Mouse (Mus musculus): ENCODE measurements around the gene Cep290. TPM values are rescaled to one million over a fixed set of nuclear protein-coding genes. Genes with fewer than 3 reads are reported as not detected.

The Cep290 gene
- polyA plus RNA-seq (2014; fragmentation: Illumina TruSeq; extraction: RNeasy Lipid Tissue Mini Kit (QIAGEN cat#74804); ENCODE audit: low read depth, low replicate concordance) = 28.9 TPM

DNA sequence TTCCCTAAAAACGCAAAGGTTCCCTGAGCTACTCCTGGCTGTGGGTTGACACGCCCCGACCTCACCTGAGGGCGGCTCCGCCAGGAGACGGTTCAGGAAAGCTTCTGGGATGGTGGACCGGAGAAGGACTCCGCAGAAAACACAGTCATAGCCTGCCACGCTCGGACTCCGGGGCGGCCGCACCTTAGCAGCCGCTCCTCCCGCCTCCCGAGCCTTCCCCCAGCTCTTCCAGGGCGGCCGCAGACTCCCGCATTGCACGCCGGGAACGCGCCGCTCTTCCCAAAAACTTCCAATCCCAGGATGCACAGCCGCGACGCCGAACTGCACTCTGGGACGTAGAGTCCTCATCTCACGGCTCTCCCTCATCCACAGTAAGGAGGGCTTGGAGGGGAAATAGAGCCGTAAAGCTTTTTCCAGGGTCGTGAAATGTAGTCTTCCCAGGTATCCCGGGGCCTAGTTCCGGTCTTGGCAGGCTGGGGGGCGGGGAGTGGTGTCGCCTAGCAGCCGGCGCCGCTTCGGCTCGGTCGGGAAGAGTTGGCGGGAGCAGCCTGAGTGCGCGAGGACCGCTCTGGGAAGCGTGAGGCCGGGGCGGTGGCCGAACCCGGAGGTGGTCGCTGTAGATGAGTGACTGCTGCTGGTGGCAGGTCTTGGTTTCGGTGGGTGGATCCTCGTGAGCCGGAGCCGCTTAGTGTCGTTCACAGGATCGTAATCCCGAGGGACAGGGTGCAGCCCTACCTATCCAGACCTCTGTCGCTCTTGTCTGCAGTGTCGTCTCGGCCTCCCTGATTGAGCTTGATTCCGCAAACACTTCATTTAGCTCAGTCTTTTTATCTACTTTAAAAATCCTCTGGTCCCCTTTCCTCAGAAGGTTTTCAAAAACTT is at the start of gene Cep290, which contains the start of gene Tmtc3:
Gene Cep290 (plus strand): TSS at position 462 of the 882 bp plus-strand sequence.
Gene Tmtc3 (minus strand): TSS at position 254 of the 882 bp plus-strand sequence.

GRCm38 (mm10) chr10:100590323-100590722 is 103.0 kb downstream of the Cep290 start, which contains the start of the genes 4930430F08Rik and 1700017N19Rik:
Gene 4930430F08Rik, minus strand, starts transcription at chr10:100590423.
Gene 1700017N19Rik, plus strand, starts transcription at chr10:100590484.

Other genes starting within 250 kb of the Cep290 start
- gene Gm4301, start 151.9 kb upstream of the Cep290 start, polyA plus RNA-seq (2014; fragmentation: Illumina TruSeq; extraction: RNeasy Lipid Tissue Mini Kit (QIAGEN cat#74804); ENCODE audit: low read depth, low replicate concordance) = not detected
- not detected for gene Gm4302, start 146.7 kb upstream of the Cep290 start, polyA plus RNA-seq (2014; fragmentation: Illumina TruSeq; extraction: RNeasy Lipid Tissue Mini Kit (QIAGEN cat#74804); ENCODE audit: low read depth, low replicate concordance)
- not detected for gene Gm4303, start 141.6 kb upstream of the Cep290 start, polyA plus RNA-seq (2014; fragmentation: Illumina TruSeq; extraction: RNeasy Lipid Tissue Mini Kit (QIAGEN cat#74804); ENCODE audit: low read depth, low replicate concordance)
- gene Gm4305, start 136.5 kb upstream of the Cep290 start, polyA plus RNA-seq (2014; fragmentation: Illumina TruSeq; extraction: RNeasy Lipid Tissue Mini Kit (QIAGEN cat#74804); ENCODE audit: low read depth, low replicate concordance) = not detected
- not detected for gene Gm4307, start 126.2 kb upstream of the Cep290 start, polyA plus RNA-seq (2014; fragmentation: Illumina TruSeq; extraction: RNeasy Lipid Tissue Mini Kit (QIAGEN cat#74804); ENCODE audit: low read depth, low replicate concordance)
- gene Gm4312, start 105.0 kb upstream of the Cep290 start, polyA plus RNA-seq (2014; fragmentation: Illumina TruSeq; extraction: RNeasy Lipid Tissue Mini Kit (QIAGEN cat#74804); ENCODE audit: low read depth, low replicate concordance) = not detected
- gene Tmtc3, start 208 bp upstream of the Cep290 start, polyA plus RNA-seq (2014; fragmentation: Illumina TruSeq; extraction: RNeasy Lipid Tissue Mini Kit (QIAGEN cat#74804); ENCODE audit: low read depth, low replicate concordance) = 51.3 TPM
- 13.9 TPM for gene 4930430F08Rik, start 102.9 kb downstream of the Cep290 start, polyA plus RNA-seq (2014; fragmentation: Illumina TruSeq; extraction: RNeasy Lipid Tissue Mini Kit (QIAGEN cat#74804); ENCODE audit: low read depth, low replicate concordance)
- gene 1700017N19Rik, start 102.9 kb downstream of the Cep290 start, polyA plus RNA-seq (2014; fragmentation: Illumina TruSeq; extraction: RNeasy Lipid Tissue Mini Kit (QIAGEN cat#74804); ENCODE audit: low read depth, low replicate concordance) = not detected

Measured in sigmoid colon, adult 10 weeks (tissue).